Mouse (Mus musculus): Measurements from ENCODE around the gene Chka. TPM values are rescaled to one million over a fixed set of nuclear protein-coding genes. Genes with fewer than 3 reads are reported as not detected.

The Chka gene
- polyA plus RNA-seq, 1 experiment from 2014 or later, result 63.3 TPM

GRCm38 (mm10) chr19:3836791-3837190 lies 14.8 kb upstream of the Chka start:
- 91% methylated on average over 9 of the region's 9 CpGs for WGBS
- Histone ChIP-seq H3K4me1 (replicated peaks) (peaks cover 14% of the 10 kb centered on the region), H3K27me3 (replicated peaks) (no peaks in the 10 kb centered on the region), H3K4me2 (replicated peaks) (no peak overlapping the region), H3K36me3 (no peaks in the 10 kb centered on the region), H3K4me3 (replicated peaks) (no peak overlapping the region), H3K9ac (no peak overlapping the region), H3K9me3 (no peaks in the 10 kb centered on the region), H3K27ac (no peak overlapping the region)
- no peak for ATAC-seq

GRCm38 (mm10) chr19:3838931-3839330 lies 12.6 kb upstream of the Chka start:
- Histone ChIP-seq H3K36me3 (no peaks in the 10 kb centered on the region), H3K4me1 (replicated peaks) (peaks cover 12% of the 10 kb centered on the region; the same call in 1 of the 2 replicates), H3K4me3 (replicated peaks) (no peak overlapping the region), H3K4me2 (replicated peaks) (no peak overlapping the region), H3K9ac (no peak overlapping the region), H3K9me3 (no peaks in the 10 kb centered on the region), H3K27ac (no peak overlapping the region), H3K27me3 (replicated peaks) (no peaks in the 10 kb centered on the region)
- WGBS, result 76% methylated on average over 3 of the region's 3 CpGs
- ATAC-seq, result no peak

GRCm38 (mm10) chr19:3839686-3840085 lies 11.9 kb upstream of the Chka start:
- H3K36me3 ChIP-seq, result no peaks in the 10 kb centered on the region
- no peak overlapping the region for H3K4me2 ChIP-seq (replicated peaks)
- H3K9ac ChIP-seq, result no peak overlapping the region
- WGBS, result 49% methylated on average over 2 of the region's 2 CpGs
- no peak overlapping the region for H3K27ac ChIP-seq
- no peak overlapping the region for H3K4me3 ChIP-seq (replicated peaks)
- H3K9me3 ChIP-seq, result no peaks in the 10 kb centered on the region
- ATAC-seq, result no peak
- H3K27me3 ChIP-seq (replicated peaks), result no peaks in the 10 kb centered on the region
- H3K4me1 ChIP-seq (replicated peaks), result peaks cover 8% of the 10 kb centered on the region; the same call in 1 of the 2 replicates

GRCm38 (mm10) chr19:3840214-3840651 lies 11.3 kb upstream of the Chka start:
- Histone ChIP-seq H3K9ac (no peak overlapping the region), H3K4me3 (replicated peaks) (no peak overlapping the region), H3K27me3 (replicated peaks) (no peaks in the 10 kb centered on the region), H3K4me2 (replicated peaks) (no peak overlapping the region), H3K27ac (no peak overlapping the region), H3K4me1 (replicated peaks) (peaks cover 8% of the 10 kb centered on the region; the same call in 1 of the 2 replicates), H3K9me3 (no peaks in the 10 kb centered on the region), H3K36me3 (no peaks in the 10 kb centered on the region)
- no peak; the same call in 1 of the 2 replicates for ATAC-seq
- 36% methylated on average over 5 of the region's 5 CpGs for whole genome bisulfite sequencing

GRCm38 (mm10) chr19:3840685-3841084 lies 10.9 kb upstream of the Chka start:
- 69% methylated on average over 5 of the region's 5 CpGs for WGBS
- Histone ChIP-seq H3K4me3 (replicated peaks) (no peak overlapping the region), H3K9me3 (no peaks in the 10 kb centered on the region), H3K36me3 (no peaks in the 10 kb centered on the region), H3K9ac (no peak overlapping the region), H3K4me2 (replicated peaks) (no peak overlapping the region), H3K27ac (no peak overlapping the region), H3K4me1 (replicated peaks) (peaks cover 8% of the 10 kb centered on the region; the same call in 1 of the 2 replicates), H3K27me3 (replicated peaks) (no peaks in the 10 kb centered on the region)
- ATAC-seq, result no peak

GRCm38 (mm10) chr19:3842359-3843148 lies 9.0 kb upstream of the Chka start:
- WGBS, result 37% methylated on average over 12 of the region's 12 CpGs
- Histone ChIP-seq H3K9me3 (no peaks in the 10 kb centered on the region), H3K4me2 (replicated peaks) (peak overlapping the region; percentile 30), H3K9ac (no peak overlapping the region), H3K4me1 (replicated peaks) (peaks cover 8% of the 10 kb centered on the region; the same call in 1 of the 2 replicates), H3K36me3 (no peaks in the 10 kb centered on the region), H3K4me3 (replicated peaks) (no peak overlapping the region), H3K27me3 (replicated peaks) (no peaks in the 10 kb centered on the region), H3K27ac (peak overlapping the region; percentile 58; the same call in 1 of the 2 replicates)
- ATAC-seq, result peak; percentile 85

GRCm38 (mm10) chr19:3843629-3844028 lies 7.9 kb upstream of the Chka start:
- Histone ChIP-seq H3K4me3 (replicated peaks) (no peak overlapping the region), H3K9ac (no peak overlapping the region), H3K4me2 (replicated peaks) (no peak overlapping the region), H3K9me3 (no peaks in the 10 kb centered on the region), H3K27me3 (replicated peaks) (no peaks in the 10 kb centered on the region), H3K27ac (no peak overlapping the region), H3K4me1 (replicated peaks) (peaks cover 11% of the 10 kb centered on the region; the same call in 1 of the 2 replicates), H3K36me3 (no peaks in the 10 kb centered on the region)
- ATAC-seq, result no peak
- WGBS, result 68% methylated on average over 2 of the region's 2 CpGs

- Histone ChIP-seq H3K4me1 (replicated peaks) (peaks cover 15% of the 10 kb centered on the region; the same call in 1 of the 2 replicates), H3K36me3 (no peaks in the 10 kb centered on the region), H3K4me3 (replicated peaks) (no peak overlapping the region), H3K27ac (no peak overlapping the region), H3K9me3 (no peaks in the 10 kb centered on the region), H3K9ac (no peak overlapping the region), H3K27me3 (replicated peaks) (no peaks in the 10 kb centered on the region), H3K4me2 (replicated peaks) (no peak overlapping the region)
- 94% methylated on average over 1 of the region's 1 CpGs for WGBS
- no peak for ATAC-seq
Observed at GRCm38 (mm10) chr19:3844836-3845235, 6.7 kb upstream of the Chka start.

- no peaks in the 10 kb centered on the region for H3K9me3 ChIP-seq
- 86% methylated on average over 11 of the region's 11 CpGs for WGBS
- no peak overlapping the region for H3K4me3 ChIP-seq (replicated peaks)
Observed at GRCm38 (mm10) chr19:3845339-3845738, 6.2 kb upstream of the Chka start.

GRCm38 (mm10) chr19:3845803-3846406 lies 5.7 kb upstream of the Chka start:
- no peak overlapping the region for H3K4me3 ChIP-seq (replicated peaks)
- no peak for ATAC-seq
- H3K27me3 ChIP-seq (replicated peaks), result no peaks in the 10 kb centered on the region
- no peak overlapping the region for H3K27ac ChIP-seq
- peaks cover 17% of the 10 kb centered on the region for H3K4me1 ChIP-seq (replicated peaks)
- H3K36me3 ChIP-seq, result no peaks in the 10 kb centered on the region
- WGBS, result 66% methylated on average over 1 of the region's 1 CpGs
- H3K9ac ChIP-seq, result no peak overlapping the region
- no peak overlapping the region for H3K4me2 ChIP-seq (replicated peaks)
- H3K9me3 ChIP-seq, result no peaks in the 10 kb centered on the region

More at GRCm38 (mm10) chr19:3845339-3845738, 6.2 kb upstream of the Chka start:
- H3K4me2 ChIP-seq (replicated peaks), result no peak overlapping the region
- H3K4me1 ChIP-seq (replicated peaks), result peaks cover 15% of the 10 kb centered on the region; the same call in 1 of the 2 replicates
- no peak overlapping the region for H3K27ac ChIP-seq
- no peaks in the 10 kb centered on the region for H3K27me3 ChIP-seq (replicated peaks)
- no peak overlapping the region for H3K9ac ChIP-seq
- no peak for ATAC-seq
- no peaks in the 10 kb centered on the region for H3K36me3 ChIP-seq

GRCm38 (mm10) chr19:3846676-3847604 lies 4.6 kb upstream of the Chka start:
- no peak overlapping the region for H3K4me3 ChIP-seq (replicated peaks)

GRCm38 (mm10) chr19:3847711-3848110 lies 3.9 kb upstream of the Chka start:
- Histone ChIP-seq H3K36me3 (no peaks in the 10 kb centered on the region), H3K4me3 (replicated peaks) (no peak overlapping the region), H3K9me3 (no peaks in the 10 kb centered on the region), H3K9ac (no peak overlapping the region), H3K27me3 (replicated peaks) (no peaks in the 10 kb centered on the region), H3K4me2 (replicated peaks) (no peak overlapping the region), H3K27ac (no peak overlapping the region), H3K4me1 (replicated peaks) (peaks cover 19% of the 10 kb centered on the region)
- no peak for ATAC-seq
- WGBS, result 79% methylated on average over 5 of the region's 5 CpGs

More at GRCm38 (mm10) chr19:3846676-3847604, 4.6 kb upstream of the Chka start:
- H3K9ac ChIP-seq, result no peak overlapping the region
- H3K36me3 ChIP-seq, result no peaks in the 10 kb centered on the region
- no peak overlapping the region for H3K27ac ChIP-seq
- WGBS, result 77% methylated on average over 10 of the region's 10 CpGs
- ATAC-seq, result no peak
- H3K9me3 ChIP-seq, result no peaks in the 10 kb centered on the region
- H3K4me2 ChIP-seq (replicated peaks), result no peak overlapping the region
- no peaks in the 10 kb centered on the region for H3K27me3 ChIP-seq (replicated peaks)
- H3K4me1 ChIP-seq (replicated peaks), result peaks cover 22% of the 10 kb centered on the region

Data from intestine, embryonic 15.5 days (tissue).